Mouse (Mus musculus): ENCODE data around the gene Ppib. TPM values are rescaled to one million over a fixed set of nuclear protein-coding genes. Genes with fewer than 3 reads are reported as not detected.

Ppib gene
- total RNA-seq, 2 experiments from 2014 or later, result 114 to 138 TPM

DNA sequence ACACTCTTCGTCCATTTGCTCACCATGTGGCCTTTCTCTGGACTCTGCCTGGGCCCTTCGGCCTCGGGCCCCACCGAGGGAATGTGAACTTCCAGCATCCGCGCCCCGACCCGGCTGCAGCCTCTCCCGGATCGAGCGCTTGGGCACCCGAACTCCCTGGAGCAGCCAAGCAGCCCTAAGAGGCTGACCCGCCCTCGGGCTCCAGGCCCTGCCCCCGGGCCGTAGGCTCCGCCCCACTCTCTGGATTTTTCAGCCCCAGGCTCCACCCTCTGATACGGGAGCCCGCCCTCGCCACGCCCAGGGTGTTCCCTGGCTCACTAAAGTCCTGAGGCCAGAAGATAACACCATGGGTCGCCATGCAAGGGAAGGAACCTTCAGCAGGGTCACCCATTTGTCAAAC, 9.6 kb downstream of the Ppib start, which contains the start of gene Snx22:
TSS of gene Snx22 (minus strand) at position 137 of the 400 bp plus-strand sequence.
- DNase-seq, result peak; percentile 86
- intact Hi-C loops (cut with DNase I; ENCODE audit: low total_unique reads), result no loop called here

DNA sequence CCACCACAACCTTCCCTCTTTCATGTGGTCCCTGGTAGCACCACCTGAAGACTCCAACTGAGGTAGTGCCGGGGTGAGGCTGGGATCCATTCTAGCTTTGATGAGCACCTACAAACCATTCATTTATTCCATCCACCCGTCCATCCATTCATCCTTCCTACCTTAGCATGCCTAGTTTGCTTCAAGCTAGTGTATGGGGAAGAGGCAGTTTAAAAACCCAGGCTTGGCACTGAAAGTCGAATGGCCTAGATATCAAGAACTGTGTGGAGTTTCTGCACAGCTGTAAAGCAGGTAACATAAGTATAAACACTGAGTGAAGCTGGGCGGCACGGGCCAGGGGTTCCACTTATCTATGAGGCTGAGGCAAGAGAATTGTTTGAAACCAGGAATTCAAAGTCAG, 10.1 kb downstream of the Ppib start:
- no peak for DNase-seq
- intact Hi-C loops (cut with DNase I; ENCODE audit: low total_unique reads), result no loop called here

DNA sequence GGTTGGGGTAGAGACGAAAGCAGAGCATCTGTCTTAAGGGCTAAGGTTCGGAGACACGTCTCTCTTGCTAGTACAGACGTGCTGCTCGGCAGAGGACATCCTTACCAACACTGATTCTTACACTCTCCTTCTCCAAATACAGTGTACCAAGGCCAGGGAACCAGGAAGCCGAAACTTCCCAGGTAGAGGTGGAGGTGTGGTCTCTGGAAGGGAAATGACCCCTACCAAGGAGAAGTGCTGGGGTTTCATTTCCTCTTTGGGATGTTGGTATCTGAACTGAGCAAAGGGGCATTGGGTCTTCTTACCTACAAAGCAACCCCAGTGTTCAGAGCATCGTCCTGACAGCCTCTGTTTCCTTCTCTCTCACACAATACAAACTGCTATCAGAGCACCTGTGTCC, 12.7 kb downstream of the Ppib start:
- intact Hi-C loops (cut with DNase I; ENCODE audit: low total_unique reads), result no loop called here
- no peak for DNase-seq

DNA sequence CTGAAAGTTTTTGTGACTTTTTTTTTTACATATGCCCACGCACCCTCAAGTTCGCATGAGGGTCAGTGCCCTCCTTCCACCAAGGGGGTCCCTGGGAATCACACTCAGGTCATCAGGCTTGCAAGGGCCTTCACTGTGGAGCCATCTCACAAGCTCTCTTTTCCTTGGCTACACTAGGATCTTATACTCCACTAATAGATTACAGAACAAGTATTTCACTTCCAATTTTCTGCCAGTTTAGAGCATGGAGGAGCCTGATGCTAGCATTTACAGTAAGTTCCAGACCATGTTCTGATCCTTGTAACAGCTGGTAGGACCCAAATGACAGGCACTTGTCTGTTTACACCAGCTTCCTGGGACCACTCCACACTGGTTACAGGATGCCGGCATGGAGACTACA, 18.1 kb downstream of the Ppib start:
- intact Hi-C loops (cut with DNase I; ENCODE audit: low total_unique reads), result no loop called here
- no peak for DNase-seq

DNA sequence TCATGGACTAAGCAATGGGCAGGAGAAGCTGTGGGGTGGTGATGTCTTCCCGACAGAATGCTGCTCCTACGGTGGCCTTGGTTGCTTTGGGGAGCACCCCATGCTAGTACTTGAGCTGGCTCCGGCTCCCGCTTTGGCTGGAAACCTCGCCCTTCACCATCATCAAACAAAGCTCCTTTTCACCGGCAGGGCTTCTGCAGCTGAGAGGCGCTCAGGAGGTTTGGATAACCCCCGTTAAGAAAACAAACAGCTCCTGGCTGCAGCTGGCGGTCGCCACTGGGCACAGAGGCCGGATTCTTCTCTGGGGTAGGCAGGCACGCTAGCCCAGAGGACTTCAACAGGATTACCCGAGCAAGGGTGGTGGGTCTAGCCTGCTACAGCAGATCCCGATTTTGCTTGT, 18.5 kb downstream of the Ppib start:
- intact Hi-C loops (cut with DNase I; ENCODE audit: low total_unique reads), result no loop called here
- DNase-seq, result no peak

DNA sequence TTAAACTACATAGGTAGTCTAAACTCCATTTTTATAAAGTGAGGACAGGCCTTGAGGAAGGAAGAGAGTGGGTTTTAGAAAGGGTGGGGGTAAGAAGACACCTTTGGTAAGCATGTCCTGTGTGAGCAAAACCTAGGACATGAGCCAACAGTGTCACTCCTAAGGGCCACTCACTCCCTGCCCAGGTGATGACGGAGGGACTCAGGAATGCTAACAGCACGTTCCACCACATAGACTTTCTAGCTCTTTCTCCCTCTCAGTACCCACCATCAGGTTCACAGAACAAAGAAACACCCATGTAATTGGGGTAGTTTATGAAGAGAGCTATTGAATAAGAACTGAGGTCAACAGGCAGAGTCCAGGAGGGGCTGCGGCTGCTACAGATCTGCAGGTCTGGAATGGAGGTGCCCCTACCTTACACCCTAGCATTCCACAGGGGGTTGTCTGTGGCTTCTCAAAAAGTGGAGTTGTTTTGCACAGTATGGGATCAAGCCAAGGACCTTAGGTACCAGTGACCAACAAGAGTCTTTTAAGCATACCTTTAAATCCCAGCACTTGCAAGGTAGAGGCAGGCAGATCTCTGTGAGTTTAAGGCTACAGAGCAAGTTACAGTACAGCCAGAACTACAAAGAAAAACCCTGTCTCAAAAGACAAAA, 20.9 kb downstream of the Ppib start:
- no peak for DNase-seq
- intact Hi-C loops (cut with DNase I; ENCODE audit: low total_unique reads), result no loop called here

DNA sequence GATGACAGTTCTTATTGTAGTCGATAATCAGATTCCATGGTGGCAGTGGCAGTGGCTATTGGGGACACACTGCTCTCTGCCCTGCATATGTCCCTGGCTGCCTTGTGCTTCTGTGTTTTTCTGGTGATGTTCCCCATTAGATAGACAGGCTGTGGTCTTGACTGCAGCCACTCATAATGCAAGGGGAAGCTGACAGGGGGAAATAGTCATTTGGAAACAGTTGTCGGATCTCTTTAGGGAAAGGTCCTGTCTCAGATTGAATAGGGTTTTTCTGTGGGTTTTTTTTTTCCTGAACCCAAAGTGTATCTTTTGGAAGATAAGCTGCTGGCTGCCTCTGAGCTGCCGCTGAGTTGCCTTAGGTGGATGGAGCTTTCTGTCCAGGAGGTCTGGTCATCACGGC, 22.0 kb downstream of the Ppib start:
- intact Hi-C loops (cut with DNase I; ENCODE audit: low total_unique reads), result no loop called here

DNA sequence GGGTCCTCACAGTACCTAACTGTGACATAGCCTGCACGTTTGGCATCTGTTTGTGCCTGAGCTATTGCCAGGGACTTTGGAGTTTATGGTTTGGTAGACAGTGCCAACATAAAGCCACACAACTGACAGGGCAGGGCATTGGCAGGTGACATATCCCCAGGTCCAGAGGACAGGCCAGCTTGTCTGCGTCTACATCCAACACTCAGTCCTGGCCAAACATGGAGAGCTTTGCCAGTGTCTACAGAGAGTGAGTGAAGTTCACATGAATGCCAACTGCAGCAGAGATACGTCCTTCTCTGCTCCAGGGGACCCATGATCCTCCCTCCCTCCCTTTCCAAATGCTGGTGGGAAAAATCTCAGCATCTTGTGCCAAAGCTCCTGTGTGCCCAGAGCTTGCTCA, 24.1 kb downstream of the Ppib start:
- DNase-seq, result no peak
- intact Hi-C loops (cut with DNase I; ENCODE audit: low total_unique reads), result no loop called here

More for the DNA sequence above, 22.0 kb downstream of the Ppib start:
- no peak for DNase-seq

DNA sequence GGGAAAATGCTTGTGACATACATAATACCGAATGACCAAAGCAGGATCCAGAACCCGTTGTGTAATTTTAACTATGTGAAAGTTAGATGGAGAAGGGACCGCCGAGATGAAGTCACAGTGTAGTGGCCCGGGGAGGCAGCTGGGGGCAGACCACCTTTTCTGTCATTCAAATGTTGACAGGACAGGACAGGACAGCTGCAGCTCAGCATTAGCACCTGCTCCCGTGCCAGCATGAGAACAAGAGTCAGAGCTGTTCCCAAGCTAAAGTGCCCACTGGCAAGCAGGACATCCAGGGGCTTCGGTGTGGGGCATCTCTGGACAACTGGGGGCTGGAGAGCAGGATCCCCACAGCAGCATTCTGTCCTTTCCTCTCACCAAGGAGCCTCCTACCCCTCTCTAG, 27.0 kb downstream of the Ppib start:
- intact Hi-C loops (cut with DNase I; ENCODE audit: low total_unique reads), result no loop called here
- no peak for DNase-seq

DNA sequence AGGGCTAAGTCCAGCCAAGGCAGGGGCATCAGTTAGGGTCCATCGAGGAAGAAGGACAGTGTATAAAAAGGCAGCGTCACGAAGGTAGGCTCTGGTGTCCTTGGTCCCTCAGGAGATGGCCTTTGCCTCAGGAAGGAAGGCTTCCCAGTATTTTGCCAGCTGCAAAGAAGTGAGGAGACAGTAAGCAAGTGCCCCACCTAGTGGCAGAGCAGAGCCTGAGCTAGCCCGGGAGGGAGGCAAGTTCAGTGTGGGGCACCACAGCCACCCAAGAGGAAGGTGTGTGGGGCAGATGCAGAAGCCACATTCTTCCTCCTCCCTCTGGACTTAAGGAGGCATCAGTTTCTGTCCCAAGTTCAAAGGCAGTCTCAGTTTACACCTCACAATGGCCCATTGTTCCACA, 28.4 kb downstream of the Ppib start:
- peak; percentile 64 for DNase-seq
- intact Hi-C loops (cut with DNase I; ENCODE audit: low total_unique reads), result no loop called here

DNA sequence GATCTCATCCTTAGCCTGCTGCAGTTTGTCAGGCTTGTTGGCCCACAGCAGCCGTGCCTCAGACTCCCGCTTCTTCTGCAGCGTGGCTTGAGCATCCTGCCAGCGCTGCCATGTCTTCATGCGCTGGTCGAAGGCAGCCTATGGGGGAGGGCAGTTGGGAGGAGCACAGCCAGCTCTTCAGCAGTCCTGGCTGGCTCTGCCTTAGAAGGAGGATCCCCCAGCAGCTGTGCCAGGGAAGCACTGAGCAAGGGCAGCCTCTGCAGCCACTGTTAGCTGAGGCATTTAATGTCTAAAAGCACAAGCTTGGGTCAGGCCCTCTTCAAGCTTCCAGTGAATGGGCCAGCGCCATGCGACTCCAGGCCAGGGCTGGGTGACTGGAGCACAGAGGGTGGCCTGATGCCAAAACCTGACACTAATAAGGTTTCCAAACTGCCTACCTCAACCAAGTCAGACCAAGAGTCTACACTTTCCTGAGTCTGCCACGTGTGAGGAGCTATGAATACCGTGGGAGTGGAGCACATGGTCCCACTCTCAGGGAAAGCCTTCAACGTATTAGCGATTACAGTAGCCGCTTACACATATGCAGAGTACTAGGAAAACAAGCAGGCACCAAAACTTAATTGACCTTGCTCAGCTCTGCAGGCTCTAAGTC, 30.7 kb downstream of the Ppib start:
- DNase-seq, result no peak
- intact Hi-C loops (cut with DNase I; ENCODE audit: low total_unique reads), result no loop called here

DNA sequence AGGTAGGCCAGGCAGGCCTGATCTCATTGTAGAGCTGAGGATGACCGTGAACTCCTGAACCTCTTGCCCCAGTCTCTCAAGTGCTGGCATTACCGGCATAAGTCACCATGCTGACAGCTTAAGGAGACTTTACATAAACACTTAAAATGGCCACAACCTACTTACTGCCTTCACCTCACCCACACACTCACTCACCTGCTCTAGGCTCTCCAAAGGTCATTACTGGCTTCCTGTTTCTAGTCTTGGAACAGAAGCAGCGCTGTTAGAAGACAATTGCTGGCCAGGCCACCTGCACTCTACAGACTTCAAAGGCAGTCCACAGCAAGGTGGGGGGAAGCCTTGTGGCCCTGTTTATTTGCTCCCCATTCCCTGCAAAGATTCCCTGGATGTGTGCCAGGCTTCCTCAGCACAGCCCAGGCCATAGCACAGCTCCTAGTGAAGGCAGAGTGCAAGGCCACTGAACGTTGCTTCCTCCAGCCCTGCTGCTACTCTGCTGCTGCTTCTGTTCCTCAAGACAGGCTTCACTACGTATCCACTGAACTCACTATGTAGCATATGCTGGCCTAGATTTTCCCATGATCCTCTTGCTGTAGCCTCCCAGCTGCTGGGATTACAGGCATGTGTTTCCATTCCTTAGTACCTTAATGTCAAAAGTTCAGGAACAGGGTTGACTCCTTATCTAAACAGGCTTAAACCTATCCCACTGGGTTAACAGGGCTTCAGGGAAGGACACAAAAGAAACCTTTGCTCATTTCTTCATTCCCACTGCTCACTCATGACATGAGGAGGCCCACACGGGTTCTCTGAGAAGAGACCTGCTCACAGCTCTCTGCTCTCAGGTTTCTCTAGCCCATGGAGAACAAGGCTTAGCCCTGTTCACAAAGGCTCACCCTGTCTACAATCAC, 31.6 kb downstream of the Ppib start:
- no peak for DNase-seq
- intact Hi-C loops (cut with DNase I; ENCODE audit: low total_unique reads), result no loop called here

DNA sequence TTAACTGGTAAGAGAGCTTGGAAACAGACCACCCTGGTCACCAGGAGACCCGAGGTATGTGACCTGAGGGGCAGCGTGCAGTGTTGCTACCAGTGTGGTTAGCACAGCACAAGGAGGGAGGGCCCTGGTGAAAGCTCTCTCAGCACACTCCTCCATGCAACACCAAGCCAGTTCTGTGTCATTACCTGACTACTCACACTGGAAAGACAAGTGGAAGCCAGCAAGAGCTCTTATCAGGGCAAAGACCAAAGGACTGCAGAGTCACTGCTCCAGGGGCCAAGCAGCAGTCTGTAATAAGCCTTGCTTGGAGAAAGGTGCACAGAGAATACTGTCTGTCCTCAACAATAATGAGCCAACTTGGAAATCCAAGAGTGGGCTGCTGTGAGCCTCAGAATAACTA, 32.6 kb downstream of the Ppib start:
- DNase-seq, result no peak
- intact Hi-C loops (cut with DNase I; ENCODE audit: low total_unique reads), result no loop called here

DNA sequence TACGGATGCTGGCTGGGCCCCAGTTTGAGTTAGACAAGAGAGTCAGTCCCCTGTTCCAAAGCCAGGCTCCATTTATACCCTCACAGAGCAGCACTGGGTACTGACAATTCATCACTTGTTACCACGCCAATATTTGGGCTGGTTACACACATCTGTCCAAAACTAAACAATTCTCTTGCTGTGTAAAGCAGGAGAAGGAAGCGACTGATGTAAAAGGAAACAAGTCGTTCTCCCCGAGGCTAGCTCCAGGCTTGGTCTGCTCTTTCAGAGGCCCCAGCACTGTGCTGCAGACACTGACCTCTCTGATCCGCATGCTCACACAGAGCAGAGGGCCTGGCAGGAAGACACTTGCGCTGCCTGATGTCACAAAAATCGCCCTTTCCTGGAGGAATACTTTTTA, 41.6 kb downstream of the Ppib start:
- intact Hi-C loops (cut with DNase I; ENCODE audit: low total_unique reads), result no loop called here
- DNase-seq, result no peak

DNA sequence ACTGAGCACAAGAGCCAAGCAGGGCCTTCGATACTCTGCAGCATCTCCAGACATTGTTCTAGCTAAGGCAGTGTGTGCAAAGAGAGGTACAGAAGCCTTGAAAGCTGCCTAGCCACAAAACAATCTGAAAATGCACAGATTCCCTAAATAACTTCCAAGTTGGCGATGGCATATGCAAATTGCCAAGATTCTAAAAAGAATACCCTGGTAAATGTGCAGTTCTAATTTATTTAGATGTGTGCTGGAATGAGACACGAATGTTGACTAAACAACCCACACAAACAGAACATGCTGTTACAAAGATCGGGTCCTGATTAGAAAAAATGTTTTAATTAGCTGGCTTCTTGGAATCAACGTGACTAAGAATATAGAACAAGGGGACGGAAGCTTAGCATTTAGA, 42.6 kb downstream of the Ppib start:
- intact Hi-C loops (cut with DNase I; ENCODE audit: low total_unique reads), result no loop called here

DNA sequence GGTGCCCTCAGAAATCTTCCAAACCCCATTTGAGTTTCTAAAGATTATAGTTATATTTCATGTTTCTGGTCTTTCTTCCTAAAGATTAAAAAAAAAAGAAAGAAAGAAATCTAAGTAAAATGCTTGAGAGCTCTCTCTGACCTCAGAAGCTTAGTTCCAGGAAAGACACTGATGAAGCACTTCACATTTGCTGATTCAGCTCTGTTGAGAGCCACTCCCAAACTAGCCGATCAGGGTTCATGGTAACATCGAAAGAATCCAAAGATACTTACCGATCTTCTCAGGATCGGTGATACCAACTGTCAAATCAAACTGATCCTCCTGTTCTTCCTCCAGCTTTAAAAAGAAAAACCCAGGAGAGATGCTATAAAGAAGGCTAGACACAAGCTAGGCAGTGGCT, 44.6 kb downstream of the Ppib start:
- intact Hi-C loops (cut with DNase I; ENCODE audit: low total_unique reads), result no loop called here
- no peak for DNase-seq

More for the DNA sequence above, 42.6 kb downstream of the Ppib start:
- no peak for DNase-seq

DNA sequence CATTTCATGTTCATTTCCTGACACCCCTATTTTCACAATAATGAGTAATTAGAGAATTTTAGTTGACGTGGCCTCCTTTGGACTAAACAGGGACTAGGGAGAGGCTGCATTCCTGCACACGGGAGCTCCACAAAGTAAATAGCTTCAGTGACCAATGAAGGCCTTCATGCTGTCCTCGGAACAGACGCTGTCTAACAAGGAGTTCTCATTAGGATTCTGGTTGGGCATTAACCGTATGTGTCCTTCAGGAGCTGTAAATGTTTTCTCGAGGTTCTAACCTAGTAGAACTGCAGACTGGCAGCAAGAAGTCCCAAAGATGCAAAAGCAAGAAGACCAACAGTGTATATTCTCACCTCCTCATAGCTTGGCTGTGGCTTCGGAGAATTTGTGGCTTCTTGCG, 45.1 kb downstream of the Ppib start:
- intact Hi-C loops (cut with DNase I; ENCODE audit: low total_unique reads), result no loop called here
- no peak for DNase-seq

DNA sequence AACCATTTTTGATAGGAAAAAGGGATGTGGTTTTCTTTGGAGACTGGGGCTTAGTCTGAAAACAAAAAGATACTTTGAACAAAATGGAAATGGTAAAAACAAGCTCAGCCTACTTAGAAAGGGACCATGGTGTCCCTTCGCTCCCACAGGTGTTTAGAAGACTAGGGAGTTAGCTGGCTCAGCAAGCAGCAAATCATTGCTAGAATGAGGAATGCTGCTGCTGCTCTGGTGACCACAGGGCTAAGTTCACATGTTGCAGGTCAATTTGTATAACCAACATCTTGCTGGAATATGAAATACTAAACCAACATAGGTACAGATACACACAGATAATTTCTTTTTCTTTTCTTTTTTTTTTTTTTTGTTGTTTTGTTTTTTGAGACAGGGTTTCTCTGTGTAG, 49.6 kb downstream of the Ppib start:
- intact Hi-C loops (cut with DNase I; ENCODE audit: low total_unique reads), result no loop called here
- no peak for DNase-seq

DNA sequence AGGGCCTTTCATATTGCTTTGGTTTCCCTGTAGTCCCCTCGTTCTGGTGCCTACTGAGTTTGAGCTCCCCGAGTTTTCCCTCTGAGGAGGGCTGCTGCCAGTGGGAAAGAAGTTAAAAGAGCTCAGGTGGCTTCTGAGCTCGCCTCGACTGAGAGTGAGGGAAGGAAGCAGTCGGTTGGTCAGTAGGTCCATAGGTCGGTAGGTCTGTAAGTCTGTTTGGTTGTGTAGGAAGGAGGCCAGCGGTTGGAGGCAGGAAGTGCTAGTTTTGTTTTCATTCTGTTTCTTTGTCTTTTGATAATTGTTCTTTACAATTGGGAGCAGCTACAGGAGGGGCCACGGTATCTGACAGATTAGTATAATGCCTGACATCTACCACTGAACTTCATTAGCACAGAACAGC, 50.1 kb downstream of the Ppib start:
- intact Hi-C loops (cut with DNase I; ENCODE audit: low total_unique reads), result no loop called here
- no peak for DNase-seq

DNA sequence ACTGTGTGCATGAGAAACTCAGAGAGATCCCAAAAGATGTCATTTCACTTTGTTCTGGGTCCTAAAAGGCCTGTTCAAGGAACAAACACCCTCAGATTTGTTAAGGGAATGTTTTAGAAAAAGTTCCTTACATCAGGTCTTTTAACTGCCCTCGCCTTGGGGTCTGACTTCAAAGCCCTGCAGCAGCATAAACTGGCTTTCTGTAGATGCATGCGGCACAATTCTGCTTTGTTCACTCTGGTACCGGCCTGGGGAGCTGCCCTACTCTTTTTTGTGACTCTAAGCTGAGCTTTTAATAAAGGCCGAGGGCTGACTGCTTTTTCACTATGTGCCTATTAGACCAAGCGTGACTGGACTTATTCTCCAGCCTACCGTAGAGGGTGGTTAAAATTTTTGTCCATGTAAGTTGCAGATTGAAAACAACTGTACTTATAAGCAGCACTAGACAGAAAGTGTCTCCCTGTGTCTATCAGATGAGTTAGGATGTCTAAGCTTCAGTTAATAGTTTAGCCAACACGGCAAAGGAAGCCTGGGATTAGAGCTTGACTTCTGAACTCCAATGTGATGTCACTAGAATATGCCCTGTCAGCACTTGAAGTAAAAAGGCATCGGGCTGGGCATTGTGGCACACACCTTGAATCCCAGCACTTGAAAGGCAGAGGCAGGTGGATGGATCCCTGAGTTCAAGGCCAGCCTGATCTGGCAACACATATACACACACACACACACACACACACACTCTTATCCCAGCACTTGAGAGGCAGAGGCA, 50.8 kb downstream of the Ppib start:
- intact Hi-C loops (cut with DNase I; ENCODE audit: low total_unique reads), result no loop called here
- no peak for DNase-seq
